22 mouse cellular contexts compared by ENCODE assay signal in the genomic region with DNA sequence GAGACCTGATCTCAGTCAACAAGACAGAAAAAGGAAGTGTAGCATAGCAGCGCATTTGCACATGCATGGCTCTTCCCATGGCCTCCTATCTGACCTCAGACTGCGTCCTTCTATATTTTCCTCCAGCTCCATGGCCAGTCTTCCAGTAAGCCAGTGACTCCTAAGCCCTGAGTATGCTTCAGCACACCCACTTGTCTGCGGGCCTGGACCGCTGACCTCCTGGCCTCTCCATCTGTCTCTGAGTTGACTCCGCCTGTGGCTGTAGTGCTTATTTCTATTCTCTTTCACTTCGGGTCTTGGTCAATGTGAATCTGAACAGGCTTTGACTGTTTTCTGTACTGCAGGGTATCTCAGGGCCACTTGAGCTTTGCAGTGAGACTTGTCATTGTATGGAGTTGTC. TPM values are rescaled to one million over a fixed set of nuclear protein-coding genes. Genes with fewer than 3 reads are reported as not detected.
A peak's percentile ranks its signal among the peaks of the same experiment; 100 is the strongest.
DNase-seq lines count a peak whose midpoint lies in the region; ATAC-seq lines count a peak whose summit lies in the region.
"Had no signal": no experiment of that assay in that cellular context is flagged by ENCODE, and none has a peak within 500 bp of the region (broad histone marks: within the 10 kb centered on the region; RNA-seq: fewer than 3 reads in every experiment).

No protein-coding gene starts in this region.

- H3K4me3 ChIP-seq in heart, embryonic 11.5 days (ENCODE audit: low read depth, low read length) = no peak overlapping the region
- no peak overlapping the region for H3K4me3 ChIP-seq in heart, embryonic 12.5 days
- no peak overlapping the region for H3K4me3 ChIP-seq in kidney, embryonic 14.5 days (ENCODE audit: low read length)
- H3K4me3 ChIP-seq in neural tube, embryonic 15.5 days (replicated peaks) = no peak overlapping the region
- H3K4me3 ChIP-seq: embryonic facial prominence, embryonic 13.5 days; embryonic facial prominence, embryonic 15.5 days; erythroblast, embryonic 14.5 days; forebrain, embryonic 10.5 days; forebrain, embryonic 12.5 days had no signal

- DNase-seq in kidney, postnatal 10 days = peak; percentile 70
- peak; percentile 15 for DNase-seq in neural tube, embryonic 10.5 days (ENCODE audit: extremely low spot score, low spot score)
- DNase-seq: adrenal gland, adult 2 months; adrenal gland, postnatal 10 days; adrenal gland, postnatal 25 days; cerebellum, adult 11 months; cerebellum, adult 18-20 months; cerebellum, adult 8-10 months; cerebellum, adult 9-11 months; cerebellum, postnatal 14 days; cerebellum, postnatal 36 days; embryo, embryonic 11 days had no signal

- WGBS in heart, embryonic 11.5 days (ENCODE audit: insufficient replicate concordance) = 55% methylated on average over 6 of the region's 6 CpGs
- 59% methylated on average over 6 of the region's 6 CpGs for WGBS in heart, embryonic 12.5 days
- WGBS in kidney, embryonic 14.5 days = 74% methylated on average over 6 of the region's 6 CpGs
- 76% methylated on average over 6 of the region's 6 CpGs for WGBS in neural tube, embryonic 15.5 days

- no peak for ATAC-seq in heart, embryonic 11.5 days (replicated peaks; ENCODE audit: insufficient number of reproducible peaks, low FRiP score, low TSS enrichment)
- no peak for ATAC-seq in heart, embryonic 12.5 days (ENCODE audit: insufficient number of reproducible peaks, low FRiP score)
- ATAC-seq in kidney, embryonic 14.5 days (ENCODE audit: low FRiP score, low TSS enrichment) = no peak
- no peak for ATAC-seq in neural tube, embryonic 15.5 days (ENCODE audit: low FRiP score)
- ATAC-seq: forebrain, embryonic 14.5 days had no signal

- H3K4me2 ChIP-seq in heart, embryonic 11.5 days = 0 out of 2 replicates have a peak overlapping the region, but pooled peaks have one; percentile 11
- no peak overlapping the region for H3K4me2 ChIP-seq in heart, embryonic 12.5 days
- H3K4me2 ChIP-seq in kidney, embryonic 14.5 days (replicated peaks; ENCODE audit: low read depth, low read length) = no peak overlapping the region
- no peak overlapping the region for H3K4me2 ChIP-seq in neural tube, embryonic 15.5 days
- H3K4me2 ChIP-seq: embryonic facial prominence, embryonic 13.5 days; embryonic facial prominence, embryonic 15.5 days; forebrain, embryonic 12.5 days had no signal

- no peak overlapping the region for H3K9ac ChIP-seq in heart, embryonic 11.5 days (ENCODE audit: low read depth, low read length)
- no peak overlapping the region for H3K9ac ChIP-seq in heart, embryonic 12.5 days
- H3K9ac ChIP-seq in kidney, embryonic 14.5 days (ENCODE audit: low read depth, low read length) = no peak overlapping the region
- no peak overlapping the region for H3K9ac ChIP-seq in neural tube, embryonic 15.5 days (replicated peaks)
- H3K9ac ChIP-seq: embryonic facial prominence, embryonic 13.5 days; embryonic facial prominence, embryonic 15.5 days; forebrain, embryonic 12.5 days had no signal

- H3K27me3 ChIP-seq in heart, embryonic 11.5 days (ENCODE audit: control insufficient read depth, insufficient read depth, low read length) = 0 out of 2 replicates have a peak, but pooled peaks cover 3% of the 10 kb centered on the region
- no peaks in the 10 kb centered on the region for H3K27me3 ChIP-seq in heart, embryonic 12.5 days (replicated peaks)
- H3K27me3 ChIP-seq in kidney, embryonic 14.5 days (ENCODE audit: control insufficient read depth, insufficient read depth, low read length) = no peaks in the 10 kb centered on the region
- no peaks in the 10 kb centered on the region for H3K27me3 ChIP-seq in neural tube, embryonic 15.5 days (replicated peaks)
- H3K27me3 ChIP-seq: embryonic facial prominence, embryonic 15.5 days; forebrain, embryonic 12.5 days had no signal

- no peaks in the 10 kb centered on the region for H3K36me3 ChIP-seq in heart, embryonic 11.5 days (ENCODE audit: control insufficient read depth, insufficient read depth, low read length)
- no peaks in the 10 kb centered on the region for H3K36me3 ChIP-seq in heart, embryonic 12.5 days
- H3K36me3 ChIP-seq in kidney, embryonic 14.5 days (ENCODE audit: control insufficient read depth, insufficient read depth, low read length) = no peaks in the 10 kb centered on the region
- H3K36me3 ChIP-seq in neural tube, embryonic 15.5 days = no peaks in the 10 kb centered on the region
- H3K36me3 ChIP-seq: embryonic facial prominence, embryonic 13.5 days; embryonic facial prominence, embryonic 15.5 days; forebrain, embryonic 10.5 days; forebrain, embryonic 12.5 days had no signal

- peaks cover 7% of the 10 kb centered on the region for H3K4me1 ChIP-seq in heart, embryonic 11.5 days (ENCODE audit: control insufficient read depth, insufficient read depth, low read length)
- peaks cover 21% of the 10 kb centered on the region for H3K4me1 ChIP-seq in heart, embryonic 12.5 days (replicated peaks)
- H3K4me1 ChIP-seq in kidney, embryonic 14.5 days (ENCODE audit: control insufficient read depth, insufficient read depth, low read length) = 0 out of 2 replicates have a peak, but pooled peaks cover 9% of the 10 kb centered on the region
- peaks cover 15% of the 10 kb centered on the region for H3K4me1 ChIP-seq in neural tube, embryonic 15.5 days

- H3K27ac ChIP-seq in heart, embryonic 11.5 days (ENCODE audit: low read depth, low read length) = no peak overlapping the region
- H3K27ac ChIP-seq in heart, embryonic 12.5 days (ENCODE audit: poor library complexity, severe bottlenecking) = no peak overlapping the region
- H3K27ac ChIP-seq in kidney, embryonic 14.5 days (ENCODE audit: low read depth, low read length) = no peak overlapping the region
- H3K27ac ChIP-seq in neural tube, embryonic 15.5 days (replicated peaks) = no peak overlapping the region
- H3K27ac ChIP-seq: embryonic facial prominence, embryonic 13.5 days; embryonic facial prominence, embryonic 15.5 days; forebrain, embryonic 10.5 days; forebrain, embryonic 12.5 days had no signal

- H3K9me3 ChIP-seq in heart, embryonic 11.5 days (replicated peaks; ENCODE audit: control insufficient read depth, low read length) = no peaks in the 10 kb centered on the region
- H3K9me3 ChIP-seq in heart, embryonic 12.5 days (replicated peaks) = no peaks in the 10 kb centered on the region
- no peaks in the 10 kb centered on the region for H3K9me3 ChIP-seq in kidney, embryonic 14.5 days (ENCODE audit: control insufficient read depth, low read length)
- H3K9me3 ChIP-seq in neural tube, embryonic 15.5 days (replicated peaks) = no peaks in the 10 kb centered on the region
- H3K9me3 ChIP-seq: embryonic facial prominence, embryonic 13.5 days; embryonic facial prominence, embryonic 15.5 days; forebrain, embryonic 10.5 days; forebrain, embryonic 12.5 days had no signal

RNA-seq across cellular contexts. Expression of gene Galnt12, which starts 52.1 kb away (rescaled TPM):
- polyA plus RNA-seq in heart, embryonic 11.5 days (2014; fragmentation: Nextera tagmentation; extraction: Ambion mirVana) = 0.89 and 1.5 TPM in 2 replicates
- 1.8 and 2.2 TPM in 2 replicates for polyA plus RNA-seq in heart, embryonic 12.5 days (2016; fragmentation: Nextera tagmentation; extraction: Ambion mirVana)
- 7.0 and 10.0 TPM in 2 replicates for polyA plus RNA-seq in kidney, embryonic 14.5 days (2014; fragmentation: Nextera tagmentation; extraction: Ambion mirVana)
- 1.3 and 5.0 TPM in 2 replicates for polyA plus RNA-seq in neural tube, embryonic 15.5 days (2015; fragmentation: Nextera tagmentation; extraction: Ambion mirVana)
- polyA plus RNA-seq: erythroblast, embryonic 14.5 days had no signal
